Mouse (Mus musculus): ENCODE data around the gene Pmm2. TPM values are rescaled to one million over a fixed set of nuclear protein-coding genes. Genes with fewer than 3 reads are reported as not detected.

The Pmm2 gene
- total RNA-seq (2021): 10 to 100 TPM; 14.9 to 24.0 TPM
- long read RNA-seq, experiment 1, transcript Pmm2-201 (9 exons, 1,842 nt): major isoform, 23 of 27 reads
- long read RNA-seq, experiment 1, partial matches to known transcripts: 3 of 27 reads
- long read RNA-seq, experiment 1, other reads (novel, unspliced or antisense): 0 of 27 reads
- long read RNA-seq, experiment 2, transcript Pmm2-201 (9 exons, 1,842 nt): major isoform, 26 of 30 reads
- long read RNA-seq, experiment 2, partial matches to known transcripts: 0 of 30 reads
- long read RNA-seq, experiment 2, other reads (novel, unspliced or antisense): 3 of 30 reads

DNA sequence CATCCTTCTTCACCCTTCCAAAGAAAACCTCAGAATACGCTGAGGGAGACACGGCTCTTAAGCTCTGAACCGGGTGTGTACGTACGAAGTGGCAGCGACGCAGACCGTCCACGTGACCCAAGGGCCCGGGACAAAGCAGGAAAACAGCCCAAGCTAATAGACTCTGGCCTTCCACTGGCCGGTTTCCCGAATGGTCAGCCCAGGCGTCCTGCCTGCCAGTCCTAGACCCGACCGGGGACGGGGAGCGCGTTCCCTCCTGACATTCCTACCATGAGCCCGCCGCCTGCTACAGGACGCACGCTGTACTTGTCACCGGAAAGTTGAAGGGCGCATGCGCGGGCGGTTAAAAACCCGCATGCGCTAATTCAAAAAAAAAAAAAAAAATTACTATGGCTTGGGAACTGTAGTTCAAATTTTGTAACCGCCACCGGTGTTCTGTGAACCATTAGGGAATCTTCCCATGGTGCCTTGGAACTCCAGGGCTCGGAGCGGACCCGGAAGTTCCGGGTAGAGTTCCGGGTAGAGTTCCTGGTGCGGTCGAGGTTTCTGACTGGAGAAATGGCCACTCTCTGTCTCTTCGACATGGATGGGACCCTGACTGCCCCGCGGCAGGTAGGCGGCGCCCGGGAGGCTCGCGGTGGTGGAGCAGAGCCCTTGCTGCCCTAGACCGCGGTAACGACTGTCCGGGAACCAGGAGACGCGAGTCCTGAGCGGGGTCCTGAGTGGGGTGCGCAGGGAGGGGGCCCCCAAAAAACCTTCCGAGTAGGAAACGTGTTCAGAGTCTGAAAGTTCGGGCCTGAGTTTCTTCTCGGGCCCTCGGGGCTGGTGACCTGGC is at the start of gene Pmm2, which contains the start of gene Tmem186:
Gene Pmm2 (plus strand): TSS at position 458 of the 835 bp plus-strand sequence.
Gene Tmem186 (minus strand): TSS at position 496 of the 835 bp plus-strand sequence.
- intact Hi-C loops (cut with DNase I): no loop called here
- peak; percentile 89 for DNase-seq
- Histone ChIP-seq H3K27ac (peak within 1 kb of the TSS; percentile 91), H3K4me3 (peak within 1 kb of the TSS; percentile 79)
- no peak; the same call in 1 of the 2 replicates for TF ChIP-seq CTCF (IDR thresholded peaks at IDR 0.05)

DNA sequence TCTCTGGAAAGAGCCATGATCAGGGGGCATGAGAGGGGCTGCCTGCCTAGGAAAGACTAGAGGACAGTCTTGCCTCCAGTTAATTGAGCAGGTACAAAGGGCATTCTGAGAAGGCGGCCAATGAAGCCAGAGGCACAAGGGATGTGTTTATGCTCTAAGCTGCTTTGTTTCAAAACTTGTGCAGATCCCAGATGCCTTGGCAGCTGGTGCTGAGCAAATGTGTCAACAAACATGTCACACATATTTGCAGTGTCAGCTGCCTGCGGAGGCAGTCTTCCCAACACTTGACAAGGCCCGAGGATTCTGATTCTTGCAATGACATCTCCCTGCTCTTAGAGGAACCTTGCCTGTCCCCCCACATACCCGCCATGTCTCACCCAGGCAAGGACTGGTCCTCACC is 42.1 kb upstream of the Pmm2 start:
- no peak for DNase-seq
- Histone ChIP-seq H3K27ac (no peak overlapping the region), H3K4me3 (no peak overlapping the region)
- intact Hi-C loops (cut with DNase I): no loop called here
- no peak for TF ChIP-seq CTCF (IDR thresholded peaks at IDR 0.05)

DNA sequence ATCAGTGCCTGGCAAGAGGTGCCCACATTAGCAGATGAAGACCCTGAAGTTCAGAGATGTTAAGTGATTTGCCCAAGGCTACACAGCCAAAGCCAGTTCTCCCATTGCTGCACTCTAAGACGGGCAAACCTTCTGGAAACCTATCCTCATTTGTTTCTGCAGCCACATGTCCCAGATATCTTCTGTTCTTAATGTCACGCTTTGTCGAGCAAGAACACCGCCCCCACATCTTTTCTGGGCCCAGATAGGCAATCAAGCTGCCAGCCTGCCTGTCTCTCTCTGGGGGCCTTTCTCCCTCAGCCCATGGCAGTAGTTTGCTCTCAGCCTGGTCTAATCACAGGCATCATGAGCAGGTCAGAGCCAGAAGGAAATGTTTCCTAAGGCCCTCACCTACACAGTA is 41.1 kb upstream of the Pmm2 start:
- H3K27ac ChIP-seq: no peak overlapping the region
- intact Hi-C loops (cut with DNase I): no loop called here
- no peak overlapping the region for H3K4me3 ChIP-seq
- no peak for TF ChIP-seq CTCF (IDR thresholded peaks at IDR 0.05)
- no peak for DNase-seq

DNA sequence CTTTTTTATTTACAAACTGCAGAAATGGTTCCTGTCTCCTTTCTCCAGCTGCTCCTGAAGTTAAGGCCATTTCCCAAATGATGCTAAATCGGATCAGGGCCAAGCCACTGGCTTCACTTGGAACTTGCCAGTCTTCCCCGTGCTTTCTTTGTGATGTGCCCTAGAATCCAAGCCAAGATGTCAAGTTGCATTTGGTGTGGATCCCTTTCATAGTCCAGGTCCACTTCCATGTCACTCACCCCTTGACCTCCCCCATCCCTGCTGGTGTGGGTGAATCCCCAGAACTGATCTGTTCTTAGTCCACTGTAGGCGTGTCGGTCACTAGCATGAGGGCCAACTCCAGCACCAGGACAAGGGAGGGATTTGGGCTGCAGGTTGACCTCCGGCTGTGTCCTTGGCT is 40.0 kb upstream of the Pmm2 start:
- intact Hi-C loops (cut with DNase I): no loop called here
- no peak for TF ChIP-seq CTCF (IDR thresholded peaks at IDR 0.05)

DNA sequence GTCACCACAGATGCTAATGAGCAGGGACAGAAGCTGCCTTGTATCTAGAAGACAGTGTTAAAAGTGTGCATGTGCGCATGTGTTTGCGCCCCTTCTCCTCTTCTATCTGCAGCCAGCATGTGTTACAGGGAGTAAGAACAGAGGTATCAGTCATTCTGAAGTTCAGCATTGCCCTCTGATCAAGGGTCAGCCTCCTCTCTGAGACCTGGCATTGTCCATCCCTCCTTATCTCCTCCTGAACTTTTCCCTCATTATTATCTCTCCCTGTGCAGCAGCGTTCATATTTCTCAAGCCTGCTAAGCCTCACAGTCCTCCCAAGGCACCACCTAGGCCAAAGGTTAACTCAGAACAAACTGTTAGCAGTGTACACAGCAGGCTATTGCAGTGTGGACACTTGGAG is 33.7 kb upstream of the Pmm2 start:
- intact Hi-C loops (cut with DNase I): no loop called here
- TF ChIP-seq CTCF (IDR thresholded peaks at IDR 0.05): no peak

More for the DNA sequence above, 40.0 kb upstream of the Pmm2 start:
- no peak overlapping the region for H3K4me3 ChIP-seq
- H3K27ac ChIP-seq: no peak overlapping the region
- no peak for DNase-seq

DNA sequence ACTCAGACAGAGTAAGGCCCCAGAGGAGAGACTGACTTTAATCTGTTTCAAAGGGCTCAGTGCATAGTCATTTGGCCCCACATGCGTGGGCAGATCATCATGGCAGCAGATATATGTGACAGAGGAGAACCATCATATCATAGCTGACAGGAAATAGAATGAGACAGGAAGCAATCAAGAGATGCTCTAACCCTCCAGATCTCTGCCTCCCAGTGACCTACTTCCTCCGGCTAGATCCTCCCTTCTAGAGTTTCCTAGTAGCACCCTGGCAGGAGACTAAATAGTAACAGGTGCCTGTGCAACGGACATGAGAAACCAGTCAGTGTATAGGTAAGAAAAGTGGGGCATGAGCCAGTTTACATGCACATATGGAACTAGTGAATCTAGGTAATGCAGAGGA is 27.1 kb upstream of the Pmm2 start:
- no peak for DNase-seq
- H3K4me3 ChIP-seq: no peak overlapping the region
- intact Hi-C loops (cut with DNase I): no loop called here
- no peak overlapping the region for H3K27ac ChIP-seq
- no peak for TF ChIP-seq CTCF (IDR thresholded peaks at IDR 0.05)

More for the DNA sequence above, 33.7 kb upstream of the Pmm2 start:
- Histone ChIP-seq H3K27ac (no peak overlapping the region), H3K4me3 (no peak overlapping the region)
- DNase-seq: no peak

DNA sequence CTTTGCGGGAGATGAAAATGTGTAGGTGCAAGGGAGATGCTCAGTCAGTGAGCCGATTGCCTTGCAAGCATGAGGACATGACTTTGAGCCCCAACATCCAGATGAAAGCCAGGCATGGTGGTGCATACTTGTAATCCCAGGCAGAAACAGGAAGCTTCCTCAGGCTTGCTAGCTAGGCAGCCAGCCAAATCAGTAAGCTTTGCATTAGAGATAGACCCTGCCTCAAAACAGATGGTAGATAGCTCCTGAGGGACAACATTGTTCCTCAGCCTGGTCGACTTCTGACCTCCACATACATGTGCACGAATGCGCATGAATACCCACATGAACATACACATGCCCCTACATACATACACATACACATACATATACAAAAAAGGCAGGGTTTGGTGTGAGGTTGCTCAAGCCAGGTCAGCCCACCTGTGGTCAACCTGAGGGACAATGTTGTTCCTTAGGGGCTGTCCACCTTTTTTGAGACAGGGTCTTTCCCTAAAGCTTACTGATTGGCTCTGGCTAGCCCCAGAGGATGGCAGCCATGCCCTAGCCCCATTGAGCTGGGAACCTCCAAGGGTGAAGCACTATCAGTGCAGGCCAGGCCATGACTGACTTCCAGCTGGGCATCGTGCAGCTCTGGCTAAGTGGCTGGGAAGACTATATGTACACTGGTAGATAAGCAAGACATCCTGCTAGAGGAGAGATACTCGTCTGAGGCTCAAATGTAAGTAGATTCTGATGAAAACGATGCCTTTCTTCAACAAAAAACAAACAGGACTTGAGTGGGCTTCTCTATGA is 25.1 kb upstream of the Pmm2 start:
- H3K4me3 ChIP-seq: no peak overlapping the region
- intact Hi-C loops (cut with DNase I): no loop called here
- TF ChIP-seq CTCF (IDR thresholded peaks at IDR 0.05): no peak
- H3K27ac ChIP-seq: no peak overlapping the region
- DNase-seq: no peak

DNA sequence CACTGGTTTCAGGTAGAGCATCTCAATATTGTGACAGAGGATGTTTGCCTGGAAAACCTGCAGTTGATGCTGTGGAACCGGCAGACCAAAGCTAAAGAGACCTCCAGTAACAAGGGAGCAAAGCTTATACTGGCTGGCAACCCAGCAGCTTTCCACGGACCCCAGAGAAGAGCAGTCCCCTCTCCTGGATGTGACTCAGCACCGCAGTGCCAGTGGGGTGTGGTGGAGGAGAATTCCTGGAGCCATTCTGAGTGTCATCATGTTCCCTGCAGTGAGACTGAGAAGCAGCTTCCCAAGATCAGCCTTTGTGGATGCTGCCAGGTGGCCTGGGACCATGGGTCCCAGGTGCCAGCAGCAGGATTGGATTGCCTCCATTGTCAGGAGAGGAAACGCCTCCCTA is 24.4 kb upstream of the Pmm2 start:
- intact Hi-C loops (cut with DNase I): no loop called here
- DNase-seq: no peak
- Histone ChIP-seq H3K27ac (no peak overlapping the region), H3K4me3 (no peak overlapping the region)
- TF ChIP-seq CTCF (IDR thresholded peaks at IDR 0.05): no peak

DNA sequence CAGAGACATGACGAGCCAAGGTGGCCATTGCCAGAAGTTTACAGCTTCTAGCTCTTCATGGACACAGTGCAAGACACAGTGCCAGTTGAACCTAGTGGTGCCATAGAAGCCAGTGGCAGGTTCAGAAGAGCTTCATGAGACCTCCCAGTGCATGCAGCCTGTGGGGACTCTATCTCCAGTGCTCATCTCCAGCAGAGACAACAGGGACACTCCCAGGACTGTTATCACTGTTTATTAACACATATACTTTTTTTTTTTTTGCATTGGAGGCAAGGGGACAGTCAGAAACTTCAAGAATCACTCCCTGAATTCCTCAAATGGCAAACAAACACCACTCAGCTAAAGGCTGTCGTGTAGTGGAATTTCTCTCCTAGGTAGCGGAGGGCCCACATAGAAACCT is 24.0 kb upstream of the Pmm2 start:
- TF ChIP-seq CTCF (IDR thresholded peaks at IDR 0.05): no peak
- intact Hi-C loops (cut with DNase I): no loop called here
- DNase-seq: no peak

DNA sequence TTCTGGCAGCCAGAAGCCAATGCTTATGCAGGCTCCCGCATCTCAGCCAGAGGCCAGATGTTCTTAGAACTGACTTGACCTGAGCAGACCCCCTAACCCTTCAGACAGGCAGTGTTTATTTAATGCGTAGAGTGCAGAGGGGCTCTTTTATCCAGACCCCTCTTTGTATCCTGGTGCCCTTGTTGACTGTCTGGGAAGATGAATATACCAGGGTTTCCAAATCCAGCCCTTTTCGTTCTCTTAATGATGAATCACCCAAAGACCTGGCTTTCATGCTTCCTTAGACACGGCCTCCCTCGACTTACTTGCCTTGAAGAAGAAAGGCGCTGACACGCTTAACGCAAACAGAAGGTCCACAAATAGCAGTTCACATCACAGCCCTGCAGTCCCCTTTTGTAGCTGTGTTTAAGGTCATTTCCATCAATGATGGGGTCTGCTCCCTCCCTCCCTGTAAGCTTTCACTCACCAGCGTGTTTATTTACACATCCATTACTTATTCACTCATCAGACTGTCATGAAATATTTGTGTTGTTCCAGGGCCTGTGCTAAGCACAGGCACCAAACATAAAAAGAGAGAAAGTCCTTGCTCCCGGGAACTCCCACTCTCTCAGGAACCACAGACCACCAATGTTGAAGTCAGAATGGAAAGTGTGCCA is 17.7 kb upstream of the Pmm2 start:
- H3K4me3 ChIP-seq: no peak overlapping the region
- TF ChIP-seq CTCF (IDR thresholded peaks at IDR 0.05): no peak
- no peak for DNase-seq
- H3K27ac ChIP-seq: no peak overlapping the region
- intact Hi-C loops (cut with DNase I): no loop called here

More for the DNA sequence above, 24.0 kb upstream of the Pmm2 start:
- Histone ChIP-seq H3K27ac (no peak overlapping the region), H3K4me3 (no peak overlapping the region)

DNA sequence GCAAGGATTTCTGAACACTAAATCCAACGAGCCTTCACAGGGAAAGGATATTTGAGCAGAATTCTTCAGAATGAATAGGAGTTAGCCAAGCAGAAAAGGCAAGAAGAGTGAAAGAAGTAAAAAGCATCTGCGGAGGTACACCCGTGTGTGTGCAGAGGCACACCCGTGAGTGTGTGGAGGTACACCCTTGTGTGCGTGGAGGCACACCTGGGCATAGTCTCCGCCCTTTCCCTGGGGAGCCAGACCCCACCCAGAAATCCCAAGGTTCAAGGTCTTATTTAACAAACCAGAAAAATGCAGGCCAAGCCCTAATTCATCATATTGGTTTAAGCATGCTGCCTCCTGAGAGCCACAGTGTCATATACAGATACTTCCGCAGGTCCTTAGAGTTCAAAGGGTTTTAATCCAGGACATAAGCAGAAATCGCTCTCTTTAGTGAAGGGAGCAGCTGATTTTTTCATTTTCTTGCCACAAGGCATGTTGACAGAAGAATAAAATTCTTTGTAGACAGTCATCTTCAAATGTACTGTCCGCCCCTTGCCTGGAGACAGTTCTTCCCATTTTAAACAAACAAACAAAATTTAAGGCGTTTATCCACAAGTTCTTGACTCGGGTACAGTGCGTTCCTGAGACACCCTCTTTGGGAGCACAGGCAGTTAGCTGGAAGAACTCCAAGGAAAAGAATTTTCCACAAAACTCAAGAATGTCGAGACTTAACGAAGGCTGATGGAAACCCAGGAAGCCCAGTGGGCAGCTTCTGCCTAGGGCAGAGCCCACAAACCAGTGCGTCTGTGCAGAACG is 17.0 kb upstream of the Pmm2 start:
- TF ChIP-seq CTCF (IDR thresholded peaks at IDR 0.05): no peak
- DNase-seq: no peak
- Histone ChIP-seq H3K27ac (no peak overlapping the region), H3K4me3 (no peak overlapping the region)
- intact Hi-C loops (cut with DNase I): no loop called here
